Mouse (Mus musculus): ENCODE measurements around the gene Eea1. TPM values are rescaled to one million over a fixed set of nuclear protein-coding genes. Genes with fewer than 3 reads are reported as not detected.

Eea1 gene
- total and polyA plus RNA-seq, 3 experiments: 9.2 to 43.5 (median 10.2) TPM

- no peak overlapping the region for H3K4me3 ChIP-seq (ENCODE audit: control insufficient read depth in 1 of 2, insufficient read depth in 1 of 2, low read depth in 2 of 2, low read length in 2 of 2)
- TF ChIP-seq CHD1 (IDR thresholded peaks at IDR 0.05; ENCODE audit: low read depth, low read length) (no peak), SMC3 (IDR thresholded peaks at IDR 0.05; ENCODE audit: low read depth, low read length) (no peak), GATA1 (IDR thresholded peaks at IDR 0.05; ENCODE audit: low read depth, low read length) (no peak), ZC3H11A (IDR thresholded peaks at IDR 0.05; ENCODE audit: low read depth, low read length) (no peak), NRF1 (IDR thresholded peaks at IDR 0.05; ENCODE audit: insufficient read depth, low read depth, low read length, poor library complexity, severe bottlenecking) (no peak), POLR2AphosphoS5 (IDR thresholded peaks at IDR 0.05; ENCODE audit: borderline replicate concordance, low read depth, low read length) (no peak)
- H3K79me2 ChIP-seq (ENCODE audit: control insufficient read depth, insufficient read depth, low read length, poor library complexity): no peaks in the 10 kb centered on the region
- no peaks in the 10 kb centered on the region for H3K9me3 ChIP-seq (replicated peaks; ENCODE audit: insufficient read depth, low read length)
- H3K36me3 ChIP-seq (ENCODE audit: control insufficient read depth in 1 of 2, insufficient read depth in 2 of 2, low read length in 2 of 2): peaks cover 5% of the 10 kb centered on the region in 2 experiments
- H3K27ac ChIP-seq (ENCODE audit: control insufficient read depth, low read depth, low read length): no peak overlapping the region
- DNase-seq (ENCODE audit: low read depth, low spot score): no peak
- H3K27me3 ChIP-seq (ENCODE audit: control insufficient read depth in 1 of 2, insufficient read depth in 2 of 2, low read length in 2 of 2): no peaks in the 10 kb centered on the region
- H3K4me1 ChIP-seq (ENCODE audit: control insufficient read depth in 1 of 2, insufficient read depth in 2 of 2, low read length in 2 of 2): peaks cover 0 to 10% of the 10 kb centered on the region in 2 experiments; a peak in 2 of 4 replicates
- H3K9ac ChIP-seq (ENCODE audit: control insufficient read depth, low read depth, low read length, poor library complexity, severe bottlenecking): no peak overlapping the region
Observed at GRCm38 (mm10) chr10:96044216-96044615, 103.8 kb downstream of the Eea1 start.

- Histone ChIP-seq H3K4me1 (ENCODE audit: control insufficient read depth in 1 of 2, insufficient read depth in 2 of 2, low read length in 2 of 2) (peaks cover 0 to 7% of the 10 kb centered on the region in 2 experiments; a peak in 2 of 4 replicates), H3K27me3 (ENCODE audit: control insufficient read depth in 1 of 2, insufficient read depth in 2 of 2, low read length in 2 of 2) (no peaks in the 10 kb centered on the region), H3K79me2 (ENCODE audit: control insufficient read depth, insufficient read depth, low read length, poor library complexity) (no peaks in the 10 kb centered on the region), H3K27ac (ENCODE audit: control insufficient read depth, low read depth, low read length) (no peak overlapping the region), H3K9ac (ENCODE audit: control insufficient read depth, low read depth, low read length, poor library complexity, severe bottlenecking) (no peak overlapping the region), H3K36me3 (ENCODE audit: control insufficient read depth in 1 of 2, insufficient read depth in 2 of 2, low read length in 2 of 2) (peaks cover 2 to 5% of the 10 kb centered on the region in 2 experiments; a peak in 2 of 4 replicates), H3K4me3 (ENCODE audit: control insufficient read depth in 1 of 2, insufficient read depth in 1 of 2, low read depth in 2 of 2, low read length in 2 of 2) (no peak overlapping the region), H3K9me3 (replicated peaks; ENCODE audit: insufficient read depth, low read length) (no peaks in the 10 kb centered on the region)
- no peak for DNase-seq (ENCODE audit: low read depth, low spot score)
- no peak for TF ChIP-seq UBTF (IDR thresholded peaks at IDR 0.05; ENCODE audit: borderline replicate concordance, insufficient read depth, low read depth, low read length)
- TF ChIP-seq HCFC1 (IDR thresholded peaks at IDR 0.05; ENCODE audit: low read depth, low read length): no peak
- no peak for TF ChIP-seq POLR2AphosphoS5 (IDR thresholded peaks at IDR 0.05; ENCODE audit: borderline replicate concordance, low read depth, low read length)
- TF ChIP-seq ELF1 (IDR thresholded peaks at IDR 0.05; ENCODE audit: low read depth, low read length): no peak
- TF ChIP-seq RAD21 (IDR thresholded peaks at IDR 0.05; ENCODE audit: low read depth, low read length): no peak
- no peak for TF ChIP-seq ZKSCAN1 (IDR thresholded peaks at IDR 0.05; ENCODE audit: low read depth, low read length)
- no peak for TF ChIP-seq POLR2A (IDR thresholded peaks at IDR 0.05; ENCODE audit: control insufficient read depth in 1 of 2, insufficient read depth in 1 of 2, low read depth in 1 of 2, low read length in 2 of 2, poor library complexity in 1 of 2)
- TF ChIP-seq E2F4 (IDR thresholded peaks at IDR 0.05; ENCODE audit: borderline replicate concordance, low read depth, low read length): no peak
- no peak for TF ChIP-seq NELFE (IDR thresholded peaks at IDR 0.05; ENCODE audit: low read depth, low read length)
- no peak for TF ChIP-seq ETS1 (IDR thresholded peaks at IDR 0.05; ENCODE audit: low read depth, low read length)
- TF ChIP-seq CTCF (IDR thresholded peaks at IDR 0.05 in 2 of 3, conservative IDR thresholded peaks at IDR 0.05 in 1 of 3; ENCODE audit: control insufficient read depth in 1 of 3, insufficient read depth in 1 of 3, low read depth in 2 of 3, low read length in 3 of 3, poor library complexity in 1 of 3, severe bottlenecking in 1 of 3): no peak
- no peak for TF ChIP-seq GATA1 (IDR thresholded peaks at IDR 0.05; ENCODE audit: low read depth, low read length)
Observed at GRCm38 (mm10) chr10:96047960-96048536, 107.6 kb downstream of the Eea1 start.
